Mouse (Mus musculus) bone marrow, adult 2 months (tissue): Measurements from ENCODE around the gene Gm20605.

Source experiments
- CTCF ChIP-seq: fragments of 200-500 bp; IDR thresholded peaks from 2 replicates; pipeline ENCODE4 v1.5.1; 2011; ENCODE audit warnings: low read length, control low read depth; ENCODE audit not compliant: control insufficient read depth, insufficient read depth
- POLR2A ChIP-seq: fragments of 200-500 bp; IDR thresholded peaks from 2 replicates; pipeline ENCODE4 v1.6.1; 2011; ENCODE audit warnings: low read depth, mild to moderate bottlenecking, control low read depth, low read length, borderline replicate concordance; ENCODE audit not compliant: control insufficient read depth

DNA sequence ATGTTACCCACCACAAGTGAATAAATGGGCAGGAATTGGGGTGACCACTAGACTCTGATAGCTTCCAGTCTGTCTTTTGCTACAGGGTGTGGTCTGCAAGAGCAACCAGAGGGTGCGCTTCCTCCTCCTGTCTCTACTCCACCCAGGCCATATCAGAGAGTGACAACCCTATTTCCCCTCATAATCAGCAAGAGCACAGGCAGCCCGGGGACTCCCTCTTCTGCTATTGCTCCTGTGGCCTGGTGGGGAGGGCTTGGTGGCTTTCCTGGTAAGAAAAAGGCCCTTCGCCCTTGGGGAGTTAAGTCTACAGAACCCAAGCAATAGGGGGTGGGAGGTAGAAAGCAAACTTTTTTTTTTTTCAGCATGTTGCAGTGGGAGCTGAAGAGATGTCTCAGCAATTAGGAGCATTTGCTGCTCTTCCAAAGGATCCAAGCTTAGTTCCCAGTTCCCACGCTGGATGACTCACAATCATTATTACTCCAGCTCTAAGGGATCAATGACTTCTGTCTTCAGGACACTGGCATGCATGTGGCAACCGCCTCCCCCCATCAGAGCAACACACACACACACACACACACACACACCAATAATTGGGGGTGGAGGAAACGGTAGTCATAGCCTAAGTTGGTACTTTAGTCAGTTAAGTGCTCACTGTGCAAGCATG is 57.3 kb downstream of the Gm20605 start:
- TF ChIP-seq CTCF (no peak), POLR2A (no peak)
